Mouse (Mus musculus): ENCODE data around the gene Stk39.

Stk39 gene

DNA sequence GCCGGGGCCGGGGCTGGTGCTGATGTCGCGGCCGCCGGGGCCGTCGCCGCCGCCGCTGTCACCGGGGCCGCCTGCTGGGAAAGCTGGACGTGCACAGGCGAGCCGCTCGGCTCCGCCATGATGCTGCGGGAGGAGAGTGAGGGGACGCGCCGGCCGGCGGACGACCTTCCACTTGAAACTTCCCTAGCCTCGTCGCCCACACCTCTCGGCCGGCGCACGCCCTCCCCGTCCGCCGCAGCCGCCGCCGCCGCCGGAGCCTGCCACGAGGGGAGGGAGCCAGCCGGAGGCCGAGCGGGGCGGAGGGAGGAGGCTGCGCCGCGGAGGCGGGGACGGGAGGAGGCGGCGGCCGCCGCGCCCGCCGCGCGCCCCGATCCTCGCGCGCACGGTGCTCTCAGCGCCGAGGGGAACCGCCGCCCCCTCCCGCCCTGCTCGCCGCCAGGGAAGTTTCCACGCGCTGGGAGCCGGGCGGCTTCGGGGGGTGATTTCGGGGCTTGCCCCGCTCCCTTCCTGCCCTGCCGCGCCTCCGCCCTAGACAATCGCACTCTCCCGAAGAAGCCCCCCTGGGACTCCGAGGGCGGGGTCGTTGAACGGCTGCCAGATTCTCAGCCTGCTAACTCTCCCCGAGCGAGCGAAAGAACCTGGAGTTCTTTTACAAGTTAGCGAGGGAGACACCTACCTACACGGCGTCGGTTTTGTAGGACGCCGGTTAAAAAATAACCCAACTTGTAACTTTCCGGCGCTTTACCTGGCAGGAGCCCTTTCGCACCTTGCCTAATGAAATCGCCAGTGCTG is at the start of gene Stk39:
Gene Stk39 (minus strand): TSS at position 510 of the 792 bp plus-strand sequence.
- in situ Hi-C loops (cut with MboI, MseI): no loop called here

GRCm38 (mm10) chr2:68515409-68515808 is 43.3 kb upstream of the Stk39 start:
- in situ Hi-C loops (cut with MboI, MseI): loop anchor here (25.0 kb wide), 1 partner anchor 953 kb away; the partner anchor contains the start of gene B3galt1

DNA sequence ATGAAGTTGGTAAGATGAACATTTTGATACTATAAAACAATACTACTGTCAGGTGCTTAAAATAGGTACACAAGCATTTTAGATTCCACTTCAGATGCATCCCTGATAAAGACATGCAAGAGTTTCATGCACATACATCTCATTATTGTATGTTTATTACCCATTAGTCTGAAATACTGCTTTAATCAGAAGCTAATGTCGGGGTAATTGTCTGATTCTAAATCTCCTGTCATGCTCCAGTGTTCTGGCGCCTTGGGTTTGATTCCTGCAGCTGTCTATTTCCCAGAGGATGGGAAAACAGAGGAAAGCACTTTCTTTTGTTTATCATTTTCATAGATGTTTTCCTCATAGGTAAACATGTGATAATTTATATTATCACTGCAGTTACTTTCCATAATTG is 31.1 kb upstream of the Stk39 start:
- in situ Hi-C loops (cut with MboI, MseI): loop anchor here (25.0 kb wide), 1 partner anchor 941 kb away; the partner anchor contains the start of gene B3galt1

- in situ Hi-C loops (cut with MboI, MseI): loop anchor here (25.0 kb wide), 1 partner anchor 940 kb away; the partner anchor contains the start of gene B3galt1
These were observed 30.7 kb upstream of the Stk39 start for GRCm38 (mm10) chr2:68502734-68503133.

GRCm38 (mm10) chr2:68502236-68502635 is 30.2 kb upstream of the Stk39 start:
- in situ Hi-C loops (cut with MboI, MseI): loop anchor here (25.0 kb wide), 1 partner anchor 940 kb away; the partner anchor contains the start of gene B3galt1

- in situ Hi-C loops (cut with MboI, MseI): no loop called here
These were observed 14.2 kb upstream of the Stk39 start for GRCm38 (mm10) chr2:68486275-68486674.

- in situ Hi-C loops (cut with MboI, MseI): no loop called here
These were observed 13.1 kb upstream of the Stk39 start for GRCm38 (mm10) chr2:68485141-68485540.

DNA sequence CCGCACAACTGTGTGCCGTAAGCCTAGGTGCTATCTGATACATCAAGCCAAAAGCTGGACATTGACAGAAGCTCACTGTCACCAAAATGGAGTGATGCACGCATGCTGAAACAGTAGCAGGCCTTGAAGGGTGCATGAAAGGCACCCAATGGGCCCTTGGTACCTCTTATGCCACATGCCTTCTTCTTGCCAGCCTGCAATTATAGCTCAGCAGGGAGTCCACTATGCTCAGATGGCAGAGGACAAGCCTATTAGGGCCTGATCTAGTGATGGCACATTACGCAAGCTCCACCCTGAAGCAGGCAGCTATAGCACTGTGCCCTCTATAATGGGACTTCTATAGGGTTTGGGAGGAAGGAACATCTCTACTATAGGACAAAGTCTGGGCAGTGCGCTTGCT is 10.8 kb upstream of the Stk39 start:
- in situ Hi-C loops (cut with MboI, MseI): no loop called here

DNA sequence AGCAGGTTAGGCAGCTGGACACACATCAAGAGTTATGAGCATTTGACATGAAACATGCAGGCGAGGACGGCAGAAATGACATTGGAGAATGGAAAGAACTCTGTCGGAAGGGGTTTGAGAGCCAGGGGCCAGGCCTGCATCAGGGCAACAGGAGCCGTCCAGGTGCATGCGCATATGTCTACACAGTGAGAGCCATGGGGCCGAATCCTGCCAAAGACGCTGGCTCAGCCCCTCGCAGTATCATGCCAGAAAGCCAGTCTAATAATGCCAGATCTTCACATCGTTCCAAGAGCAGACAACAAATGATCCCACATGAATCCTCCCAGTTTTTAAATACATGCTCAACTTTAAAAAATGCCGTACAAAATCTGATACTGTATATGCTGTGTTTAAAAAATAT is 7.8 kb upstream of the Stk39 start:
- in situ Hi-C loops (cut with MboI, MseI): loop anchor here (5.0 kb wide), 1 partner anchor 1232 kb away; the partner anchor contains the start of gene Fastkd1

GRCm38 (mm10) chr2:68472921-68473320 is 853 bp upstream of the Stk39 start:
- in situ Hi-C loops (cut with MboI, MseI): no loop called here

DNA sequence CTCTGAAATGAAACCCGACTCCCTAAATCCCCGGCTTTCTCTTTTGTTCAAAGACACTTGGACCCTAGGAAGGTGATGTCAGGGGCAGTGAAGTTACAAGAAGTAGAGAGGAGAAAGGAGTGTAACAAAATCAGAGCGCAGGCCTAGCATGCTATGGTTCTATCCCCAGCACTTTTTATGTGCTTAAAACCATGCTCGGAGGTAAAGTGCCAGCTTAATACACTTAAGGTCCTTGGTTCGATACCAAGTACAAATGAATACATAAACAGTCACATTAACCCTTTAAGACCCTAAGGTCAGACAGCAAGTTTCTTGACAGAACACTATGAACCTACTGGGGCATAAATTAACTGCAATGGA is 463 bp upstream of the Stk39 start:
- in situ Hi-C loops (cut with MboI, MseI): no loop called here

- in situ Hi-C loops (cut with MboI, MseI): no loop called here
These were observed 943 bp downstream of the Stk39 start for GRCm38 (mm10) chr2:68470891-68471758.

DNA sequence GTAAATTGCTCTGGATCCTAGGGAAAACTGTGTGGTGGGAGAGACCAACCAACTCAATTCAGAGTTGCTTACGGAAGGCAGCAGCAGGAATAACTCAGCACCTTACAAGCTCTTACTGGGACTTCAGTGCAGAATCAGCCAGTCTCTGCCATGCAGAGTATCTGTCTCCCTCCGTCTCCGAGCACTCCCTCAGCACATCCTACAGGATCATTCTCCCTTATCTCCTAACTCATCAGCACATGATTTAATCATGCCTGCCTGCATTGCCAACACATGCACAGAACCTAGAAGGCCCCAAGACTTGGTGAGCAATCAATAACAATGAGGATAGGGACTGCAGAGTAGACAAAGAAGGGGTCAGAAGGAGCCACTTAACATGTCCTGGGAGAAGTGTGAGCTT is 2.6 kb downstream of the Stk39 start:
- in situ Hi-C loops (cut with MboI, MseI): no loop called here

- in situ Hi-C loops (cut with MboI, MseI): no loop called here
These were observed 3.4 kb downstream of the Stk39 start for GRCm38 (mm10) chr2:68468698-68469097.

- in situ Hi-C loops (cut with MboI, MseI): no loop called here
These were observed 3.8 kb downstream of the Stk39 start for GRCm38 (mm10) chr2:68468259-68468658.

DNA sequence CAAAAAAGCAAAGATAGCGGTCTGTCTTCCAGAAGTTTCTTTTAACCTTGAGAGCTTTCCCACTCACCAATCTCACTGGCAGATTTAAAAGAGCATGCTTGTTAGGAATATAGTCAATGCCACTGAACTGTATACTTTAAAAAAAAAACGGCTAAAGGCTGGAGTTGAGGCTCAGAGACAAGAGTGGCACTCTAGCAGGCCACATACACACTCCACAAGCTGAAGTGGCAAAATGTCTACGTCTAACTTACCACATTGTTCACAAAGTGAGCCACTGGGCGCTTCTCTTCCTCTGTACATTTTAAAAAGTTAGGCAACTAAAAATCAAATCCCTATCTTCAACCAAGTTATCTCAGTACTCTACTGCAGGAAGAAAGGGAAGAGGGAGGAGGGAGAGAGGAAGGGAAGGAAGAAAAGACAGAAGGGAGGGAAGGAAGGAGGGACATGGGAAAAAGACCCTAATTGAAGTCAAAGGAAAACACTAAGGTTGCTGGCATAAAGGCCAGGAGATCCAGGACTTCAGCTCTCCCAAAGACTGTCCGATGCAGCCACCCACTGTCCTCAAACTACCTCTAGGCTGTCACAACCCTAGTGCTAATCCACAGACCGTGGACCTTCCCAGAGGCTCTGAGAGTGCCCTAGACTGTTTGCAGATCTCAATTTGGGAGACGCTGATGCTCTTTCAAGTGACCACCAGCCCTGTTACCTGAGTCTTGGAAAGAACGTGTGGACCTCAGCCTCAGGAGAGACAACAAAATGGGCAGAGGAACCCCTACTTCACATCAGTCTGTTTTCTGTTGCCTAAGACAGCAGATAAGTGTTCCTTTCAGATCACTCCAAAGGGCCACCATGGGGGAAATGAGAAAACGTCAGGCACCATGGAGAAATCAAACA is 4.7 kb downstream of the Stk39 start:
- in situ Hi-C loops (cut with MboI, MseI): no loop called here

- in situ Hi-C loops (cut with MboI, MseI): no loop called here
These were observed 5.7 kb downstream of the Stk39 start for GRCm38 (mm10) chr2:68466124-68467070.

GRCm38 (mm10) chr2:68465266-68466123 is 6.6 kb downstream of the Stk39 start:
- in situ Hi-C loops (cut with MboI, MseI): no loop called here

DNA sequence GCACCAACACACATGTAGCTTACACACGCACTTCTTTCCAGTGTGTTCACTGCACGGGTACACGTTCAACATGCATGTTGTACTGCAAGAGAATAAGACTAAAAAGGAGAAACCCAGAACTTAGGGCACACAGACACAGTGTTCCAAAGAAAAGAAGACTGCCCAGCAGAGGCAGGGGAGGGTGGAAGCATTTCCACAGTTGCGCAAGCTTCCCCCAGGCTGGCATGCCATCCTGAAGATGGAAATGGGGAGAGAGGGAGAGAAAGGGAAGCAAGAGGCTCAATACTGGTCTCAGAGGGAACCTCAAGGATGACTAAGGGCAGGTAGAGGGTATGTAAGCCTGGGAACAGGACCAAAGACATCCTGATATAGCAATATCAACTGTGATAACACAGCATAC is 7.6 kb downstream of the Stk39 start:
- in situ Hi-C loops (cut with MboI, MseI): loop anchor here (5.0 kb wide), 1 partner anchor 37 kb away; no protein-coding TSS in a partner anchor
